Mouse (Mus musculus) lung, adult 2 months (tissue): Measurements from ENCODE around the gene Psen2. TPM values are rescaled to one million over a fixed set of nuclear protein-coding genes. Genes with fewer than 3 reads are reported as not detected.

ENCODE experiments used
- DNase-seq: peaks from one replicate; pipeline ENCODE4 v3.0.0; 2022
- H3K4me1 ChIP-seq: fragments of 200-500 bp; 2 replicates; pipeline ENCODE4 v1.6.1; 2011; ENCODE audit warnings: low read length; ENCODE audit not compliant: control insufficient read depth, insufficient read depth
- H3K4me3 ChIP-seq: fragments of 200-500 bp; replicated peaks from 2 replicates; pipeline ENCODE3; 2011; ENCODE audit warnings: low read depth, mild to moderate bottlenecking, control low read depth, low read length; ENCODE audit errors: extremely low read depth
- CTCF ChIP-seq: fragments of 200-500 bp; IDR thresholded peaks from 2 replicates; pipeline ENCODE4 v1.5.1; 2011; ENCODE audit warnings: mild to moderate bottlenecking, low read length, control low read depth; ENCODE audit not compliant: insufficient read depth
- POLR2A ChIP-seq: fragments of 200-500 bp; IDR thresholded peaks from 2 replicates; pipeline ENCODE4 v1.6.1; 2011; ENCODE audit warnings: low read depth, mild to moderate bottlenecking, control low read depth, low read length, borderline replicate concordance; ENCODE audit errors: extremely low read depth
- WGBS: fragments of 180-500 bp; shearing (Covaris S2); methylation state at CpG from one replicate; pipeline ENCODE4 v1.1.7; 2018; 5-methylcytosine and 5-hydroxymethylcytosine counted together
- polyA plus RNA-seq: library from polyadenylated mRNA; depleted of rRNA; stranded (reverse); fragments of >200 nt; gene quantifications from 2 replicates; pipeline ENCODE4 v1.2.3, GENCODE M21; 2012

Gene Psen2
- polyA plus RNA-seq, 1 experiment = 74.4 TPM

DNA sequence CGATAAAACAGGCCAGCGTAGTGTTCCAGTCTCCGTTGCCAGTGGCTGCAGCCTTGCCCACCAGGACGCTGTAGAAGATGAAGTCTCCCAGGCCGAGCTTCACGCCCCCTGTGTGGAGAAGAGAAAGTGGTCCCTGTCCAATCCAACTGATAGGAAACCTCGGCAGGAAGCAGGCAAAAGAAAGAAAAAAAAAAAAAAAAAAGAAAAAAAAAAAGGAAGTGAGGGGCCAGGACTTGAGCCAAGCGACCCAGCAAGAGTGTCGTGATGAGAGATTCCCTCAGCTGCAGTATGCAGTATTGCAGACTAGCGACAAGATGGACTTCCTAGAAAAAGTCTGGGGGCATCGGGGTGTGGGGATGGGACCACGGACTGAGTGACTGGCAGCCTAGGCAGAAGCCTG, 34.4 kb downstream of the Psen2 start:
- no peak for DNase-seq
- no peak for TF ChIP-seq POLR2A
- TF ChIP-seq CTCF = no peak
- WGBS = 72% methylated on average over 12 of the region's 12 CpGs
- no peak overlapping the region for H3K4me3 ChIP-seq
- H3K4me1 ChIP-seq = no peaks in the 10 kb centered on the region

GRCm38 (mm10) chr1:180226766-180227165, 36.5 kb downstream of the Psen2 start:
- DNase-seq = no peak
- WGBS = 70% methylated on average over 3 of the region's 3 CpGs
- TF ChIP-seq POLR2A (no peak), CTCF (no peak)
- H3K4me1 ChIP-seq = no peaks in the 10 kb centered on the region
- H3K4me3 ChIP-seq = no peak overlapping the region

DNA sequence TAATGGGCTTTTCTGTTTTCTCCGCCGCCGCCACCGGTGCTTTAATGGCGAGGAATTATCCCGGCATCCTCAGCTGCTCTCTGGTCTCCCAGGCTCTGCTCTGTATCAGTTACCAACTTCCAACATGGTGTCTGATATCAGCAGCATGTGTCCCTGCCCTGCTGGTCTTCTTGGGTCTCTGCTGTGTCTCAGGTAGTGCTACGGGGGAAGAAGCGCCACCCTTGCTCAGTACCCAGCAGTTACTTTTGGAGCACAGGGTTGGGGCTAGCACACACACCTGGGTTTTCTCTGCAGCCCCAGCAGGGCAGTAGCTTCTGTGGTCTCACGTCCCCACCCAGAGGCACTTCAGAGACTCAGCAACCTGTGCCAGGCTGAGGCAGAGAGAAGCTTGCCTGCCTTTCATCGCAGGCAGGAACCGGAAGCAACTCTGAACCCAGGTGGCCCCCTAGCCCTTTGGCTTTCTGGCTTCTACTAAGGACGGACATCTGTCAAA, 37.0 kb downstream of the Psen2 start:
- Histone ChIP-seq H3K4me1 (no peaks in the 10 kb centered on the region), H3K4me3 (peak overlapping the region; percentile 4)
- peak; percentile 50 for DNase-seq
- no peak for TF ChIP-seq POLR2A
- TF ChIP-seq CTCF = 0 out of 2 replicates have a peak, but pooled peaks have one; percentile 7
- WGBS = 6% methylated on average over 12 of the region's 12 CpGs

- WGBS = 15% methylated on average over 21 of the region's 21 CpGs
- peak; percentile 59 for DNase-seq
Measured at GRCm38 (mm10) chr1:180225500-180226220, 37.6 kb downstream of the Psen2 start.

GRCm38 (mm10) chr1:180222007-180222406, 41.2 kb downstream of the Psen2 start:
- whole genome bisulfite sequencing = 50% methylated on average over 1 of the region's 1 CpGs

More at GRCm38 (mm10) chr1:180225500-180226220, 37.6 kb downstream of the Psen2 start:
- TF ChIP-seq CTCF = no peak
- TF ChIP-seq POLR2A = no peak
- Histone ChIP-seq H3K4me1 (no peaks in the 10 kb centered on the region), H3K4me3 (peak overlapping the region; percentile 4)

DNA sequence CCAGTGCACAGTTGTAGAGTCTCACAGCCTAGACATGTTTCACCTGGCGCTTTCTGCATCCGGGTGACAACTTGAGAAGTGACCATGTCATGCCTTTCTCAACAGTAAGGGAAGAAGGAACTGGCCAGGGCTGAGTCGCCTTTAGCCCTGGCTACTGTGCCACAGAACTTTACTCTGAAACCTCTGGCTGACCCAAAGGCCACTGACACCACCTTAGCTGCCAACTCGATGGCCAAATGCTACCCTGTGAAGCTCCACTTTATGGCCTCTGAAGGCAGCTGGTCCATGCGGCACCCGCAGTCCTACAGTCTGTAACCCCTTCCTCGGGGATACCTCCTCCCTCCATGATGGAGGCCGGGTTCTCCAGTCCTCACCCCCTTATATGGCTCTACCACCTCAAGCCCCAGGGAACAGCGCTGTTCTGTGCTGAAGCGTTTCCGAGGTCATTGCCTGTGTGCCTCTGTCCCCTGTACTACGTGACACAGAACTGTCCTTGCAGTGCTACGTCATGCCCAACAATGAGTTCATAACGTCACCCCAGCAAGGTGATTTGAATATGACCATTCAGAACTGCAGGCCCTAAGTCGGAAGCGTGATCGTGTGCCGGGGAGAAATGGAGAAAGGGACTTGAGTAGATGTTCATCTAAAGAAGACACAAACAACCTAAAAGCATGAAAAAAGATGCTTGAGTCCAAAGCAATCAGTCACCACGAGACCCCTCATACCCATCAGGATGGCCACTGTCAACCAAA, 42.3 kb downstream of the Psen2 start:
- WGBS = 89% methylated on average over 19 of the region's 19 CpGs
- Histone ChIP-seq H3K4me3 (no peak overlapping the region), H3K4me1 (no peaks in the 10 kb centered on the region)
- DNase-seq = no peak
- TF ChIP-seq POLR2A (no peak), CTCF (no peak)

More at GRCm38 (mm10) chr1:180222007-180222406, 41.2 kb downstream of the Psen2 start:
- H3K4me1 ChIP-seq = no peaks in the 10 kb centered on the region
- no peak for TF ChIP-seq CTCF
- TF ChIP-seq POLR2A = no peak
- no peak overlapping the region for H3K4me3 ChIP-seq
- no peak for DNase-seq

GRCm38 (mm10) chr1:180216541-180217276, 46.5 kb downstream of the Psen2 start:
- TF ChIP-seq POLR2A (no peak), CTCF (no peak)
- 61% methylated on average over 5 of the region's 5 CpGs for WGBS
- no peak for DNase-seq
- Histone ChIP-seq H3K4me1 (no peaks in the 10 kb centered on the region), H3K4me3 (no peak overlapping the region)

- no peaks in the 10 kb centered on the region for H3K4me1 ChIP-seq
- DNase-seq = peak; percentile 69
- no peak for TF ChIP-seq POLR2A
- TF ChIP-seq CTCF = peak; percentile 98
- 19% methylated on average over 4 of the region's 4 CpGs for WGBS
- no peak overlapping the region for H3K4me3 ChIP-seq
Measured at GRCm38 (mm10) chr1:180215044-180215443, 48.2 kb downstream of the Psen2 start.

GRCm38 (mm10) chr1:180212911-180213310, 50.3 kb downstream of the Psen2 start:
- Histone ChIP-seq H3K4me3 (no peak overlapping the region), H3K4me1 (no peaks in the 10 kb centered on the region)
- no peak for DNase-seq
- WGBS = 75% methylated on average over 5 of the region's 5 CpGs
- no peak for TF ChIP-seq POLR2A
- no peak for TF ChIP-seq CTCF

DNA sequence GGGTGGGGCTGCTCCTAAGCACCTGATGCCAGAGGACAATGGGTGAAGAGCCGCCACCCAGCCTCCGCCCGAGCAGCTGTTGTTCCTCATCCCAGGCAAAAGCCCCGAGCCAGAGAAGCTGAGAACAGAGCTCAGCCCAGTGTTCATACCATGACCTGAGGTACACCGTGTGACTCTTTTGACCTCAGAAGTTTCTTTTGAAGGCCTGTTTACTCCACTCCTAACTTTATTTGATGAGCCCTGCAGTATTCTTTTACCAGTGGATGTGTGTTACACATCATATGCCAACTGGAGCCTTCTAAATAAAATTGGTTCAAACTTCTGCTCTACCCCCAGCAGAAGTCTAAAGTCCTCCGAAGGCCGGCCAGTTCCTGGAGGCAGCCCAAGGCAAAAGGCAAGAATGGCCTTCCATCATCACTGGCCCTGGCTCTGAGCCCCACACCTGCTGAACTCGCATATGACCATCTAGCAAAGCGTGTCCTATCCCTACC, 52.4 kb downstream of the Psen2 start:
- TF ChIP-seq POLR2A = no peak
- no peak for TF ChIP-seq CTCF
- no peak overlapping the region for H3K4me3 ChIP-seq
- H3K4me1 ChIP-seq = no peaks in the 10 kb centered on the region
- DNase-seq = no peak
- 81% methylated on average over 9 of the region's 9 CpGs for WGBS
